Mouse (Mus musculus) kidney, adult 8-10 months (tissue): ENCODE data around the gene Pstpip1.

ENCODE experiments used
- DNase-seq, 2 experiments: peaks; one replicate each; pipeline ENCODE4 v3.0.0; 2022

The Pstpip1 gene

DNA sequence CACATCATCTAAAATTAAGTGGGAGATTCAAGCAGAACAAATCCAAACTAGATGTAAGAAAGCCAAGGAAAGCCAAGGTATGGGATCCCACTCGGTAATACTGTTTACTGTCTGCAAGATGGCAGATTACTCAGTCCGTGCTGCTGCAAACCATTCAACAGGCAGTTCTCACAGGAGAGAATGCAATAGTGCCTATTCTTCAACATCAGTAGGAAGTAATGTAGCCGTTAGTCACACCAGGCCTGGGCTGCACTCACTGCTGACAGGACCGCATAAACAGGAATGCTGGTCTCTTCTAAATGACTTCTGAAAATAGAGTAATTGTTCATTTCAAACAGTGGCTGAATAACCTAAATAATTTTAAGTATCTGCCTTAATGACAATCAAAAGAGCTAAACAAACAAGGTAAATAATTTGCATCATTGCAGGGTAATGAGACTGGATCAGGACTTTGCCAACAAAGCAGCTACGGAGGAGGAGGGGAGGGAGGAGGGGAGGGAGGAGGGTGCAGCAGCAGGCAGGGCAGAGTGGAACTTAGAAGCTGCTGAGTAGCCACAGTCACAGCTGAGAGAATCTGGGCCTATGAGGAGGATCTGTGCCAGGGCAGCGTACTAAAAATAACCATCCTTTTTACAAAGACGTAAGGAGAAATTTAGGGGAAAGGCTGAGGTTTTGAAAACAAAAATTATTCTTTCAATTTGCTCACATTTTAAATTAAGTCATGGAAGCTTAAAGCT is 62.2 kb downstream of the Pstpip1 start:
- peak; percentile 69 to 76 for DNase-seq

DNA sequence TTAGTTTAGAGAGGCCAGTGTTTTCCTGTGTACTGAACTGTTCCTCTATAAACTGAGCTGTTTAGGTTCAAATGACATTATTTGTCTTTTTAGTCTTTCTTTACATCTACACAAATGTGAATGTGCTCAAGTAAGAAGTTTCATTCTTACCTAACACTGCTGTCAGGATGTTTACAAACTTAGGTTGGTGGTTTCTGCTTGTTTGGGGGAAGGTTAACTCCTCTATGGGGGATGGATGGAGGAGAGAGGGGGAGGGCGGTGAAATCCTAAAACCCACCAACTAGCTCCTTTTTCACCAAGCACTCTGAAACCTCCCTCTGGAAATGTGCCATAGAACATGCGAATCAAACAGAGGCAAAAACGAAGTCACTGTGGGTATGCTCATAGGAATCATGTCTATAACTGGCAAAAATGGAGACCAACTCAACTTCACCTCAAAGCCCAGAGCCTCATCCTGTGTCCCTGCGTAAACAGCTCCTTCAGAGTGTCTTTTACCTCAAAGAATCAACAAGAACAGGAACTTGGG is 62.8 kb downstream of the Pstpip1 start:
- DNase-seq, result no peak

DNA sequence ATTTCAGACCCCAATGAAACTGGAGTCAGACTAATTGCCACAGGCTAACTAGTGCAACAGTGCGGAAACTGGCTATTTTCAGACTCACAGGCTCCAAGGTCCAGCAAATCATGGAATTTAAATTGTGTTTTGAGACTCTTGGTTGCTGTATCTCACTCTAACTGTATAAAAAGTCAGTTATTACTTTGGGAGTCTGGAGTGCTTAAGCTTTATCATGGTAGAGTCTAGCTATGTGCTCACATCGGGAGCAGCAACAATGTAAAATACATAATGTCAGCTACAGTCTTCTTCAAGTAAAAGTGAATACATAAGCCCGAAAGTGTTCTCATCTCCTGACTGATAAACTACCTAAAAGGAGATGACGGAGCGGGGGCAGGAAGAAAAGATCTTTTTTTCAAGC is 64.8 kb downstream of the Pstpip1 start:
- DNase-seq, result peak in 1 of 2 experiments; percentile 16

- DNase-seq, result peak in 1 of 2 experiments; percentile 26
Observed at GRCm38 (mm10) chr9:56158077-56158476, 68.3 kb downstream of the Pstpip1 start.

DNA sequence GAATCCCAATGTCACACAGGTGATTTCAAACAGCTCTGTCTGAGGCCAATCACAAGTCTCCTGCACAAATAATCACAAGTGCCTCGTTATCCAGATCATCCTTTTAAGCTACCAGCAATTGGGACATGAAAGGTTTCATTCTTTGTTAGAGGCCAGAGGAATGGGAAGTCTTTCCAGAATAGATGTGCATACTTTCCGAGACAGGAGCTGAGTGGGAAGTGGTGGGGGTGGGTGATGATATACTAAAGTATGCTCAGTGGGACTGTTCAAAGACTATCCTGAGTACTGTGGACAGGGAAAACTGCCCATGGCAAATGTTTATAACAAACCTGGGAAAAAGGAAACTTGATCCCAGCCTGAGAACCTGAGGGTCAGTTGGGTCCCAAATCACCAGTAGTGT is 69.7 kb downstream of the Pstpip1 start:
- DNase-seq, result no peak

DNA sequence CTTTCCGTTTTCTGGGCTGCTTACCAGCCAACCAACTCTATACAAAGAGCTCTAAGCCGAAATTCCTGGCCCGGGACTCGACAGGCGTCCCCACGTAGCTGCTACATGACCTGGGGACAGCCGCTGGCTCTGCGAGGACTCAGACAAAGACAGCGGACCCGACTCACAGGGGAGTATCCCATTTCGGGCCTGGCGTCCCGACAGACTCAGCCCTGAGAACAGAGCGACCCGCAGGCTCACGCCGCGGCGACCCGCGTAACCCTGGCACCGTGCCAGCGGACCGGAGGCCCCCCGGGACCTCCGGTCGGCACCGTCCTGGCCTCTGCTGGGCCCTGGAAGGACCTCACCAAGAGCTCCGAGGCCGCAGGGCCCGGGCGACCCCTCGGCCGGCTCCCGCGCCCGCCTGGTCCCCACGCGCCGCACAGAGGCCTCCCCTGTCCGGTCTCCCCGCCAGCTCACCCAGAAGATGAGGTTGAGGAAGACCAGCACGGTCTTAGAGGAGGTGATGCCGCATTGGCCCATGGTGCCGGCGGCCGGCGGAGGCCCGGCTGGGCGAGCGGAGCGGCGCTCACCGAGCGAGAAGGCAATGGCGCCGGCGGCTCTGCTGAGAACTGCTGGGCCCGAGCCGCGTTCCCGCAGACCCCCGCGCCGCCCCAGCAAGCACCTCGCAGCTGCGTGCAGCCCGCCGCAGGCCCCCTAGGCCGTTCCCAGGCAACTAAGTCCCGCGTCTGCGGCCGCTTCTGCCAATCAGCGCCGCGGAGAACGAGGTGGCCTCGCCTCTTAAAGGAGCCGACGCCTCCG is 70.8 kb downstream of the Pstpip1 start:
- peak; percentile 84 to 86 for DNase-seq

DNA sequence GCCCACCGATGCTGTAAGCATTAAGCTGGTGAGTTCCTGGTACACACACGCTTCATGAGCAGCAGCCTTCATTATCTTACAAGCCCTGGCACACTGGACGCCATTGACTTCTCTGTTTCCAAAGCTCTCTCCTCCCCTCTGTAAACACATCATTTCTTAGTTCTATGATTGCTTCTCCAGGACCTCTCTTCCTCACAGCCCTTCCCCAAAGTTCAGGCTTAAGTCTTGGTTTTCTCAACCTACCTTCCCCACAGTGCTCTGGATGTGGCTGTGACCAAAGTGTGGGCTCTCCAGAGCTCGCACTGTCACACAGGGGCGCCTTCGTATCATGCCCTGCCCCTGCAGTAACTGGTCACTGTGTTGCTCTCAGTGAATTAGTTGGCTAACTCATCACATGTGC is 75.6 kb downstream of the Pstpip1 start, which contains the start of gene Tspan3:
Gene Tspan3 (minus strand): TSS at position 101 of the 400 bp plus-strand sequence.
- DNase-seq, result no peak

GRCm38 (mm10) chr9:56166161-56166560 is 76.4 kb downstream of the Pstpip1 start:
- no peak for DNase-seq

- no peak for DNase-seq
Observed at GRCm38 (mm10) chr9:56167690-56168089, 77.9 kb downstream of the Pstpip1 start.

- DNase-seq, result no peak
Observed at GRCm38 (mm10) chr9:56175316-56175715, 85.6 kb downstream of the Pstpip1 start.

DNA sequence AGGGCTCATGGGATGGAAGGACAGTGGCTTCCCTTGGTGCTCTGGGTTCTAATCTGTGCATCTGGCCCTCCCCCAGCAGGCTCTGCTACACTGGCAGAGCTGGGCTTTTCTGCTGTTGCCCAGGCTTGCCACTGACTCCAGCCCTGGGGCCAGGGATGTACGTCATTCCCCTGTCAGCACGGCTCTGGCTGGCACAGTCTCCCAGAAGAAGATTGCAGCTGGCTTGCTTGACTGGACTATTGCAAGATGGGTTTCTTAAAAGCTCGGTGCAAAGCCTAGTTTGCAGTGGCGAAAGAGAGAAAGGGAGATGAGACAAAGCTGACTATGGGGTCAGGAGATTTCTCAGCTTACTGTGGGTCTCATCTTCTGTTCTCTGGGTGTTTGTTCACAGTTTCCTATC is 87.6 kb downstream of the Pstpip1 start:
- no peak for DNase-seq
